Mouse (Mus musculus) stomach, postnatal 0 days (tissue): ENCODE measurements around the gene Mars. TPM values are rescaled to one million over a fixed set of nuclear protein-coding genes. Genes with fewer than 3 reads are reported as not detected.

Source experiments
- ATAC-seq: fragments of 200-750 bp; cut with Nextera tagmentation; 2 replicates; pipeline ENCODE4 v1.8.0; 2017; ENCODE audit not compliant: low FRiP score, low TSS enrichment
- DNase-seq: peaks from one replicate; pipeline ENCODE4 v3.0.0-alpha.2; 2016; ENCODE audit warnings: low spot score
- H3K27ac ChIP-seq: fragments of 300-500 bp; sonication (generic); replicated peaks from 2 replicates; pipeline ENCODE4 v1.5.1; 2014; ENCODE audit warnings: mild to moderate bottlenecking, control low read depth
- H3K27me3 ChIP-seq: fragments of 300-500 bp; sonication (generic); 2 replicates; pipeline ENCODE4 v1.6.1; 2014; ENCODE audit warnings: low read length; ENCODE audit not compliant: control insufficient read depth, insufficient read depth
- H3K36me3 ChIP-seq: fragments of 300-500 bp; sonication (generic); 2 replicates; pipeline ENCODE4 v1.6.1; 2014; ENCODE audit warnings: low read length, mixed read lengths; ENCODE audit not compliant: control insufficient read depth, insufficient read depth
- H3K4me1 ChIP-seq: fragments of 300-500 bp; sonication (generic); replicated peaks from 2 replicates; pipeline ENCODE4 v1.6.1; 2014; ENCODE audit warnings: antibody characterized with exemption; ENCODE audit not compliant: control insufficient read depth, insufficient read depth
- H3K4me2 ChIP-seq: fragments of 300-500 bp; sonication (generic); replicated peaks from 2 replicates; pipeline ENCODE4 v1.6.1; 2014; ENCODE audit warnings: low read depth, mild to moderate bottlenecking, control low read depth, moderate library complexity
- H3K4me3 ChIP-seq: fragments of 300-500 bp; sonication (generic); 2 replicates; pipeline ENCODE4 v1.5.1; 2014; ENCODE audit warnings: low read depth, low read length, control low read depth
- H3K9ac ChIP-seq: fragments of 300-500 bp; sonication (generic); 2 replicates; pipeline ENCODE4 v1.6.1; 2014; ENCODE audit warnings: mild to moderate bottlenecking, low read length, control low read depth, mixed read lengths
- H3K9me3 ChIP-seq: fragments of 300-500 bp; sonication (generic); 2 replicates; pipeline ENCODE4 v1.6.1; 2016; ENCODE audit warnings: low read length; ENCODE audit not compliant: control insufficient read depth
- CTCF ChIP-seq: IDR thresholded peaks from 2 replicates; pipeline ENCODE4 v1.5.1; 2016; ENCODE audit warnings: antibody characterized with exemption, low read depth, mild to moderate bottlenecking, moderate library complexity
- EP300 ChIP-seq: optimal IDR thresholded peaks from 2 replicates; pipeline ENCODE3; 2016; ENCODE audit warnings: antibody characterized with exemption
- WGBS: fragments of 180-500 bp; shearing (Covaris S2); extraction: QIAGEN DNeasy Blood & Tissue Kit; methylation state at CpG from one replicate; pipeline ENCODE4 v1.1.7; 2014; 5-methylcytosine and 5-hydroxymethylcytosine counted together
- polyA plus RNA-seq: library from polyadenylated mRNA; unstranded; fragments of >200 nt; fragmentation: Nextera tagmentation; extraction: Ambion mirVana; gene quantifications from 2 replicates; pipeline ENCODE4 v1.2.1, GENCODE M21; 2015

Gene Mars
- polyA plus RNA-seq, 1 experiment from 2014 or later, result 70.4 TPM

GRCm38 (mm10) chr10:127346173-127346572, 34.6 kb upstream of the Mars start:
- 74% methylated on average over 3 of the region's 3 CpGs for WGBS
- Histone ChIP-seq H3K9ac (no peak overlapping the region), H3K9me3 (no peaks in the 10 kb centered on the region), H3K4me1 (no peaks in the 10 kb centered on the region), H3K4me2 (no peak overlapping the region), H3K4me3 (no peak overlapping the region), H3K27me3 (no peaks in the 10 kb centered on the region), H3K36me3 (no peaks in the 10 kb centered on the region), H3K27ac (no peak overlapping the region)
- no peak for TF ChIP-seq CTCF
- TF ChIP-seq EP300, result no peak
- DNase-seq (no peak), ATAC-seq (no peak)

DNA sequence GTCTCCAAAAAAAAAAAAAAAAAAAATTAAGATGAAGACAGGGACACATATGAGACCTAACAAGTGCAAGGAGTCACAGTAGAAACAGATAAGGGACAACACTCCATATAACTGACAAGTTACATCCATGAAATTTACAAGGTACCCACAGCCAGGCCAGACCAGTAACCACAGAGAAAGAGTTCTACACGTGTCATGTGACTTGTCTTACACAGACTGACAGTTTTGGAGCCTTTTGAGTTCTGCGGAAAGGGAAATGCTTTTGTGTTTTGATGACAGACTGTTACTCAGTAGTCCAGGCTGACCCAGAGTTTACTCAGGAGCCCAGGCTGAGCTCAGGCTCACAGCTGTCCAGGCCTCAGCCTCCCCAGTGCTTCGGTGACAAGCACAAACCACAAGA, 31.4 kb upstream of the Mars start:
- H3K27ac ChIP-seq, result no peak overlapping the region
- DNase-seq (no peak), ATAC-seq (no peak)
- no peak overlapping the region for H3K4me3 ChIP-seq
- no peak overlapping the region for H3K9ac ChIP-seq
- no peaks in the 10 kb centered on the region; the same call in 1 of the 2 replicates for H3K27me3 ChIP-seq
- TF ChIP-seq CTCF (no peak), EP300 (no peak)
- H3K9me3 ChIP-seq, result no peaks in the 10 kb centered on the region
- H3K36me3 ChIP-seq, result no peaks in the 10 kb centered on the region
- H3K4me2 ChIP-seq, result no peak overlapping the region
- no peaks in the 10 kb centered on the region; the same call in 1 of the 2 replicates for H3K4me1 ChIP-seq
- 74% methylated on average over 3 of the region's 3 CpGs for WGBS

DNA sequence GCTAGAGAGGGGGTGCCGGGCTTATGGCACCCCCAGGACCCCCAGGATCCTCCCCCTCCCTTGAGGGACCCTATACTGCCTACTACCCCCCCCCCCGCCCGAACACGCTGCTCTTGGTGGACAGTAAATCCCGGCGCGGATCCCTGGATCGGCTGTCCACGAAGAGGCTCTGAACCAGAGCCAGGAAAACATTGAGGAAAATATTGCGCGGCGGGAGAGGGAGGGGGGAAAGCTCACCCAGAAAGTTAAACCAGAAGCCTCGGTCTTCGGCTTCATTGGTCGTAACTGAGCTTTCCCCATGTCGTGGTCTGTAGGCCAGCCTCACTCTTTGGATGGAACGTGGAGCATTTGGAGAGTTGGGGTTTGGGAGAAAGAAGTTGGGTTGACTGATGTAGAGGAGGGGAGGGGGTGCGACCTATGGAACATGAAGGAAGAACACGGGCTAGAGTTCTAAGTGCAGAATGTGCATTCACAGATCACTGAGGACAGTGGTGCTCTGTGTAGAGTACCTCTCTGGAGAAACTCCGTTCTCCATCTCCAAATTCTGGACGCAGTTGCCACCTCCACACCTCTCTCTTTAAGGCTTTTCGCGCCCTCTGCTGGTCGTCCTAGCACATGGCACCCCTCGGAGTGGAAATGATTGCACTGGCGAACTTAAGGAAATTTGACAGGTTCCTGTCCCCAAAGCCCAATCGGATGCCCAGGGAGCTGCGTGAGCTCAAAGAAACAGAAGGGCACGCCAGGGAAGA, 30.5 kb upstream of the Mars start, which contains the start of gene Gli1:
Gene Gli1, minus strand, starts transcription at position 84 of the 749 bp plus-strand sequence.
- no peaks in the 10 kb centered on the region for H3K9me3 ChIP-seq
- ATAC-seq (peak; percentile 38; the same call in 1 of the 2 replicates), DNase-seq (peak; percentile 87)
- H3K4me3 ChIP-seq, result peak within 1 kb of the TSS; percentile 50
- no peaks in the 10 kb centered on the region; the same call in 1 of the 2 replicates for H3K4me1 ChIP-seq
- peak within 1 kb of the TSS; percentile 57 for H3K9ac ChIP-seq
- no peaks in the 10 kb centered on the region; the same call in 1 of the 2 replicates for H3K27me3 ChIP-seq
- WGBS, result under 1% methylated on average over 29 of the region's 29 CpGs
- peak within 1 kb of the TSS; percentile 89 for H3K27ac ChIP-seq
- H3K4me2 ChIP-seq, result peak within 1 kb of the TSS; percentile 86
- TF ChIP-seq EP300 (no peak), CTCF (peak; percentile 96)
- no peaks in the 10 kb centered on the region for H3K36me3 ChIP-seq

DNA sequence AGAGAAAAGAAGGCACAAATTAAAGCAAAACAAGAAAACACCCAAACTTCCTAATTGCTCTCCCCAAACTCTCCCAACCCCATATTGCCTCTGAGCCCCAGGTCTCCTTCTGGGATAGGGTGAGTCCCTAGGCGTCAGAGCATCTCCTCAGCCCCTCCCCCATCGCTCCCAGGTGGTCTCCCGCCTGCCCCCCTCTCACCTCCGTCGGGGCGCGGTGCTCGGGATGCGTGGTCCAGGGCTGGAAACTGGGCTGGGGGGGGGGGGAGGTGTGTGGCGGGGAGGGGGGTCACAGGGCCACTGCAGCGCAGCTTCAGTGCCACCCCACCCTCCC, 29.7 kb upstream of the Mars start:
- 3% methylated on average over 5 of the region's 11 CpGs for WGBS
- DNase-seq, result no peak
- Histone ChIP-seq H3K9ac (peak overlapping the region; percentile 57), H3K9me3 (no peaks in the 10 kb centered on the region), H3K4me1 (no peaks in the 10 kb centered on the region; the same call in 1 of the 2 replicates), H3K4me3 (peak overlapping the region; percentile 50), H3K36me3 (no peaks in the 10 kb centered on the region), H3K4me2 (peak overlapping the region; percentile 86), H3K27ac (peak overlapping the region; percentile 89), H3K27me3 (no peaks in the 10 kb centered on the region; the same call in 1 of the 2 replicates)
- TF ChIP-seq CTCF (no peak), EP300 (no peak)
- ATAC-seq, result no peak

- Histone ChIP-seq H3K36me3 (no peaks in the 10 kb centered on the region), H3K27me3 (no peaks in the 10 kb centered on the region; the same call in 1 of the 2 replicates), H3K4me2 (peak overlapping the region; percentile 86), H3K4me1 (no peaks in the 10 kb centered on the region; the same call in 1 of the 2 replicates), H3K9me3 (no peaks in the 10 kb centered on the region), H3K9ac (peak overlapping the region; percentile 57), H3K4me3 (peak overlapping the region; percentile 50), H3K27ac (peak overlapping the region; percentile 89)
- TF ChIP-seq EP300 (no peak), CTCF (no peak)
- 2% methylated on average over 27 of the region's 27 CpGs for WGBS
- DNase-seq (no peak), ATAC-seq (no peak)
These were observed 29.2 kb upstream of the Mars start for GRCm38 (mm10) chr10:127340577-127341359.
